Mouse (Mus musculus): Measurements from ENCODE around the gene Chrnb2. TPM values are rescaled to one million over a fixed set of nuclear protein-coding genes. Genes with fewer than 3 reads are reported as not detected.

Gene Chrnb2
- polyA plus RNA-seq, 1 experiment = 2.8 TPM

DNA sequence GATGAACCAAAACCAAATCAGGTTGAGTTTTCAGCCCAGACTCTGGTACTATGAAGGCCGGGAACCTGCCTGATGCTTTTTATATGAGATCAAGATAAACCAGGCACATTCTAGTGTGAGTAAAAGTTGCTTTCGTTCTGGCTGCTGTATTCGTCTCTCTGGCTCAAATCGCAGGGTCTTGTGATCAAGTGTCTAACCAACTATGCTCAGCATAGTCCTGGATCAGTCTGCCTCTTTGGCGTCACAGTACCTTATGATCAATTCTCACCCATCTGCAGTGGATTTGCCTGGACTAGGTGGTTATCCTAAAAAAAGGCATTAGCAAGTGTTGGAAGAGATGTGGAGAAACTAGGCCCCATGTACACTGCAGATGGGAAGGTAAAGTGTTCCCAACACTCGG lies 60.4 kb downstream of the Chrnb2 start:
- no peaks in the 10 kb centered on the region for H3K27me3 ChIP-seq (ENCODE audit: control insufficient read depth, insufficient read depth, low read length)
- no peak for TF ChIP-seq POLR2A (IDR thresholded peaks at IDR 0.05; ENCODE audit: control insufficient read depth, extremely low read depth, insufficient read depth, low read length, poor library complexity)
- TF ChIP-seq CTCF (IDR thresholded peaks at IDR 0.05; ENCODE audit: borderline replicate concordance, control insufficient read depth, extremely low read depth, insufficient read depth, low read length, poor library complexity) = no peak
- 90% methylated on average over 6 of the region's 6 CpGs for WGBS
- H3K27ac ChIP-seq (ENCODE audit: control insufficient read depth, insufficient read depth, low read length) = no peak overlapping the region
- H3K4me1 ChIP-seq (replicated peaks; ENCODE audit: control insufficient read depth, insufficient read depth, low read length) = no peaks in the 10 kb centered on the region
- no peaks in the 10 kb centered on the region for H3K36me3 ChIP-seq (ENCODE audit: control insufficient read depth, insufficient read depth, low read length)
- no peak overlapping the region for H3K4me3 ChIP-seq (ENCODE audit: control insufficient read depth, insufficient read depth, low read length)
- DNase-seq = no peak

DNA sequence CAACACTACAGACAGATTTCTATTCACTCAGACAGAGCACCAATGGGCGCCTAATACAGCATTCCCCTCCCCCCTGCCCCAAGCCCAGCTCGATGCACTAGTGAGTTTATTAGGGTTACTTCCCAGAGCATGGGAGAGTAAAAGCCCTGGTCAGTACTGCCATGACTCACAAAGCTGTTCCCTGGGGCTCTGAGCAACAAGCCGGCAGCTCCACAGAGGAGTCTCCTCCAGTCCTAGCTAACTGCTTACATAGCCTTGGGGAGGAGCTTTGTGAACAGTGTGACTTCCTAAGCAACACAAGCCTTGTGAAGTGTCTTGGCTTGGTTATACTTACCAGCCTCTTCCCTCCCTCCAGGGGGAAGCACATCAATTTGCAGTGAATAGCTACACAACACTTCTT lies 60.8 kb downstream of the Chrnb2 start:
- no peak overlapping the region for H3K4me3 ChIP-seq (ENCODE audit: control insufficient read depth, insufficient read depth, low read length)
- H3K27me3 ChIP-seq (ENCODE audit: control insufficient read depth, insufficient read depth, low read length) = no peaks in the 10 kb centered on the region
- 62% methylated on average over 3 of the region's 3 CpGs for WGBS
- TF ChIP-seq POLR2A (IDR thresholded peaks at IDR 0.05; ENCODE audit: control insufficient read depth, extremely low read depth, insufficient read depth, low read length, poor library complexity) (no peak), CTCF (IDR thresholded peaks at IDR 0.05; ENCODE audit: borderline replicate concordance, control insufficient read depth, extremely low read depth, insufficient read depth, low read length, poor library complexity) (no peak)
- no peak overlapping the region for H3K27ac ChIP-seq (ENCODE audit: control insufficient read depth, insufficient read depth, low read length)
- DNase-seq = no peak
- no peaks in the 10 kb centered on the region for H3K36me3 ChIP-seq (ENCODE audit: control insufficient read depth, insufficient read depth, low read length)
- no peaks in the 10 kb centered on the region for H3K4me1 ChIP-seq (replicated peaks; ENCODE audit: control insufficient read depth, insufficient read depth, low read length)

DNA sequence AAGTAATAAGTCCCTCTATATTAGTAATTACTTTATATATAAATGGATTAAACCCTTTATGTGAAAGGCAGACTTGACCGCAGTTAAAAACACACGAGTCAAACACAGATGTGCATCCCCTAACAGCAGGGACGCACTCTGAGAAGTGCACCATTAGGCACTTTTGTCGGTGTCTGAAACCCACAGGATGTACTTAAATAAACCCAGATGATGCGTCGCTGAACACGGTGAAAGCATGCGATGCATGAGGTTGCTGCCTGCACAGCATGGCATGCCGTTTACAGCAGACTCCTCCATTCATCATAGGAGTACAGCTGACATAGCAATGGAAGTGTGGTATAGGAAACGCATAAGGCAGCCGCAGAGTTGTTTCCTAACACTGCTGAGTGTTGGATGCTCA lies 64.0 kb downstream of the Chrnb2 start:
- Histone ChIP-seq H3K27ac (ENCODE audit: control insufficient read depth, insufficient read depth, low read length) (no peak overlapping the region), H3K4me3 (ENCODE audit: control insufficient read depth, insufficient read depth, low read length) (no peak overlapping the region), H3K36me3 (ENCODE audit: control insufficient read depth, insufficient read depth, low read length) (no peaks in the 10 kb centered on the region), H3K4me1 (replicated peaks; ENCODE audit: control insufficient read depth, insufficient read depth, low read length) (no peaks in the 10 kb centered on the region), H3K27me3 (ENCODE audit: control insufficient read depth, insufficient read depth, low read length) (no peaks in the 10 kb centered on the region)
- no peak for TF ChIP-seq POLR2A (IDR thresholded peaks at IDR 0.05; ENCODE audit: control insufficient read depth, extremely low read depth, insufficient read depth, low read length, poor library complexity)
- no peak for TF ChIP-seq CTCF (IDR thresholded peaks at IDR 0.05; ENCODE audit: borderline replicate concordance, control insufficient read depth, extremely low read depth, insufficient read depth, low read length, poor library complexity)
- WGBS = 69% methylated on average over 11 of the region's 11 CpGs
- DNase-seq = no peak

DNA sequence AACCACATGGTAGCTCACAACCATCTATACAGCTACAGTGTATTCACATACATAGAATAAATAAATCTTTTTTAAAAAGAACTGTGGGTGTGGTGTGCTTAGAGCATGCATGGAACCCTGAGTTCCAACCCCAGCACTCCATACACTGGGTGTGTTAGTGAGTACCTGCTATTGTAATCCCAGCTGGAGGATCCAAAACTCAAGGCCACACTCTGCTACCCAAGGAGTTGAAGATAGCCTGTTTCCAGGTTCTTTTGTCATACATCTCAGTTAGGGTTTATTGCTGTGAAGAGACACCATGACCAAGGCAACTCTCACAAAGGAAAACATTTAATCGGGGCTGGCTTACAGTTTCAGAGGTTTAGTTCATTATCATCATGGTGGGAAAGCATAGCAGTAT lies 65.5 kb downstream of the Chrnb2 start:
- WGBS = 97% methylated on average over 1 of the region's 1 CpGs
- Histone ChIP-seq H3K27me3 (ENCODE audit: control insufficient read depth, insufficient read depth, low read length) (no peaks in the 10 kb centered on the region), H3K27ac (ENCODE audit: control insufficient read depth, insufficient read depth, low read length) (no peak overlapping the region), H3K4me1 (replicated peaks; ENCODE audit: control insufficient read depth, insufficient read depth, low read length) (no peaks in the 10 kb centered on the region), H3K36me3 (ENCODE audit: control insufficient read depth, insufficient read depth, low read length) (no peaks in the 10 kb centered on the region), H3K4me3 (ENCODE audit: control insufficient read depth, insufficient read depth, low read length) (no peak overlapping the region)
- no peak for DNase-seq
- TF ChIP-seq POLR2A (IDR thresholded peaks at IDR 0.05; ENCODE audit: control insufficient read depth, extremely low read depth, insufficient read depth, low read length, poor library complexity) (no peak), CTCF (IDR thresholded peaks at IDR 0.05; ENCODE audit: borderline replicate concordance, control insufficient read depth, extremely low read depth, insufficient read depth, low read length, poor library complexity) (no peak)

Other genes with a start within 250 kb of the Chrnb2 start
- 1.6 and 2.4 TPM in 2 replicates for gene Kcnn3, start 244.5 kb downstream of the Chrnb2 start, polyA plus RNA-seq (2012; rRNA removed)
- 70.8 and 71.1 TPM in 2 replicates for gene Adar, start 49.6 kb downstream of the Chrnb2 start, polyA plus RNA-seq (2012; rRNA removed)
- gene Ube2q1, start 9.0 kb upstream of the Chrnb2 start, polyA plus RNA-seq (2012; rRNA removed) = 47.8 and 49.1 TPM in 2 replicates
- 0.43 and 0.69 TPM in 2 replicates for gene She, start 66.7 kb upstream of the Chrnb2 start, polyA plus RNA-seq (2012; rRNA removed)
- gene Il6ra, start 148.6 kb upstream of the Chrnb2 start, polyA plus RNA-seq (2012; rRNA removed) = 10.4 and 11.1 TPM in 2 replicates
- gene Atp8b2, start 198.9 kb upstream of the Chrnb2 start, polyA plus RNA-seq (2012; rRNA removed) = 109 and 123 TPM in 2 replicates
- gene Hax1, start 234.1 kb upstream of the Chrnb2 start, polyA plus RNA-seq (2012; rRNA removed) = 53.9 and 61.4 TPM in 2 replicates

Measured in thymus, adult 2 months (tissue).